Mouse (Mus musculus) ES-E14 (cell line): ENCODE measurements around the gene Afg3l1.
"Not testable (repeated sequence)": the region's sequence is repeated elsewhere in the genome, so short reads cannot be mapped to it uniquely, and the experiment has no call there.

Experiments
- HCFC1 ChIP-seq: IDR thresholded peaks from 2 replicates; pipeline ENCODE4 v1.6.1; 2012; ENCODE audit warnings: low read length, inconsistent platforms, borderline replicate concordance; ENCODE audit not compliant: insufficient read depth
- MAFK ChIP-seq: IDR thresholded peaks from 2 replicates; pipeline ENCODE4 v1.6.1; 2014; ENCODE audit warnings: mild to moderate bottlenecking, low read depth, low read length, inconsistent platforms; ENCODE audit not compliant: insufficient read depth

GRCm38 (mm10) chr8:123430936-123431335, 46.8 kb upstream of the Afg3l1 start:
- TF ChIP-seq HCFC1, MAFK: not testable (repeated sequence)
